Mouse (Mus musculus): ENCODE measurements around the gene Rpl3.

Rpl3 gene

GRCm38 (mm10) chr15:80062821-80063220 is 28.8 kb downstream of the Rpl3 start:
- no peak for DNase-seq

GRCm38 (mm10) chr15:80062339-80062738 is 29.3 kb downstream of the Rpl3 start:
- DNase-seq: no peak

- DNase-seq: no peak
Measured at GRCm38 (mm10) chr15:80061071-80061550, 30.6 kb downstream of the Rpl3 start.

GRCm38 (mm10) chr15:80060356-80061070 is 31.2 kb downstream of the Rpl3 start:
- no peak for DNase-seq

- no peak for DNase-seq
Measured at GRCm38 (mm10) chr15:80059606-80060005, 32.1 kb downstream of the Rpl3 start.

- no peak for DNase-seq
Measured at GRCm38 (mm10) chr15:80058151-80058550, 33.5 kb downstream of the Rpl3 start.

GRCm38 (mm10) chr15:80054034-80054710 is 37.5 kb downstream of the Rpl3 start:
- DNase-seq: no peak

GRCm38 (mm10) chr15:80053381-80054033 is 38.2 kb downstream of the Rpl3 start:
- DNase-seq: no peak

GRCm38 (mm10) chr15:80051782-80052181 is 39.9 kb downstream of the Rpl3 start:
- DNase-seq: no peak

GRCm38 (mm10) chr15:80051092-80051761 is 40.4 kb downstream of the Rpl3 start:
- no peak for DNase-seq

GRCm38 (mm10) chr15:80050093-80050492 is 41.6 kb downstream of the Rpl3 start:
- no peak for DNase-seq

GRCm38 (mm10) chr15:80047973-80048372 is 43.7 kb downstream of the Rpl3 start:
- DNase-seq: no peak

GRCm38 (mm10) chr15:80047242-80047641 is 44.4 kb downstream of the Rpl3 start:
- DNase-seq: no peak

GRCm38 (mm10) chr15:80045749-80046148 is 45.9 kb downstream of the Rpl3 start:
- DNase-seq: no peak

GRCm38 (mm10) chr15:80044249-80044648 is 47.4 kb downstream of the Rpl3 start:
- DNase-seq: no peak

- DNase-seq: no peak
Measured at GRCm38 (mm10) chr15:80042152-80042551, 49.5 kb downstream of the Rpl3 start.

GRCm38 (mm10) chr15:80038110-80038391 is 53.6 kb downstream of the Rpl3 start:
- no peak for DNase-seq

GRCm38 (mm10) chr15:80037255-80038109 is 54.2 kb downstream of the Rpl3 start:
- no peak for DNase-seq

- no peak for DNase-seq
Measured at GRCm38 (mm10) chr15:80035341-80035885, 56.3 kb downstream of the Rpl3 start.

- no peak for DNase-seq
Measured at GRCm38 (mm10) chr15:80034913-80035312, 56.8 kb downstream of the Rpl3 start.

GRCm38 (mm10) chr15:80034366-80034765 is 57.3 kb downstream of the Rpl3 start:
- no peak for DNase-seq

- DNase-seq: no peak
Measured at GRCm38 (mm10) chr15:80031133-80031532, 60.5 kb downstream of the Rpl3 start.
